In the genomic region with DNA sequence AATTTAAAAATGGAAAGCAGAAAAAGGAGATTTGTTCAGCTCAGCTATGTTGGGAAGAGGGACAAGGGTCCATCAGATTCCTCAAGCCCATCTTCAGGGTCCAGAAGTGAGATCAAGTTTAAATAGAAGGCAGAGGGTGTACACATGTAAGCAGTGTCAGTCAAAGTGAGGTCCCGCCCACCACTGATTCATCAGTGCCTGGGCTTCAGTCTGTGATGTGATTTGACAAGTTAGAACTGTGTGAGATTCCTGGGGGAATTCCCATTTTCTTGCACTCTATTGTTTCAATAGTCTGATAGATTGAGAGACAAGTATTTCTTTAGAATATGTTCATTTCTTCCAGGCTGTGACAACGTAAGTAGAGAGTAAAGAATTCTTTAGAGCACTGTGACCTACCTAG, we compare ENCODE assay signal across 22 mouse cellular contexts. TPM values are rescaled to one million over a fixed set of nuclear protein-coding genes. Genes with fewer than 3 reads are reported as not detected.
DNase-seq lines count a peak whose midpoint lies in the region; ATAC-seq lines count a peak whose summit lies in the region.
"Had no signal": no experiment of that assay in that cellular context is flagged by ENCODE, and none has a peak within 500 bp of the region (broad histone marks: within the 10 kb centered on the region; RNA-seq: fewer than 3 reads in every experiment).

No protein-coding gene starts in this region.

- H3K4me2 ChIP-seq in forebrain, embryonic 15.5 days (replicated peaks), result no peak overlapping the region
- no peak overlapping the region for H3K4me2 ChIP-seq in forebrain, embryonic 11.5 days (ENCODE audit: low read depth, low read length, severe bottlenecking)
- H3K4me2 ChIP-seq in kidney, embryonic 15.5 days, result no peak overlapping the region
- H3K4me2 ChIP-seq: embryonic facial prominence, embryonic 12.5 days; forebrain, embryonic 12.5 days had no signal

- ATAC-seq in forebrain, embryonic 15.5 days (replicated peaks), result 0 out of 2 replicates have a peak, but pooled peaks have one; percentile 43
- ATAC-seq in forebrain, embryonic 11.5 days (replicated peaks; ENCODE audit: low FRiP score), result no peak
- no peak for ATAC-seq in kidney, embryonic 15.5 days (replicated peaks; ENCODE audit: low FRiP score)
- ATAC-seq: forebrain, postnatal 0 days had no signal

- H3K4me3 ChIP-seq in forebrain, embryonic 15.5 days, result no peak overlapping the region
- no peak overlapping the region for H3K4me3 ChIP-seq in forebrain, embryonic 11.5 days (ENCODE audit: low read depth, low read length)
- H3K4me3 ChIP-seq in kidney, embryonic 15.5 days (replicated peaks), result no peak overlapping the region
- H3K4me3 ChIP-seq: embryonic facial prominence, embryonic 10.5 days; embryonic facial prominence, embryonic 12.5 days; forebrain, embryonic 12.5 days had no signal

- H3K4me1 ChIP-seq in forebrain, embryonic 15.5 days, result no peaks in the 10 kb centered on the region
- H3K4me1 ChIP-seq in forebrain, embryonic 11.5 days (replicated peaks; ENCODE audit: control insufficient read depth, insufficient read depth, low read length), result no peaks in the 10 kb centered on the region
- H3K4me1 ChIP-seq in kidney, embryonic 15.5 days, result no peaks in the 10 kb centered on the region
- H3K4me1 ChIP-seq: embryonic facial prominence, embryonic 10.5 days; embryonic facial prominence, embryonic 12.5 days; forebrain, embryonic 12.5 days had no signal

- 90% methylated on average over 2 of the region's 2 CpGs for WGBS in forebrain, embryonic 15.5 days
- WGBS in forebrain, embryonic 11.5 days, result 85% methylated on average over 2 of the region's 2 CpGs
- WGBS in kidney, embryonic 15.5 days, result 87% methylated on average over 2 of the region's 2 CpGs

- no peak overlapping the region for H3K27ac ChIP-seq in forebrain, embryonic 15.5 days (replicated peaks)
- H3K27ac ChIP-seq in forebrain, embryonic 11.5 days (ENCODE audit: low read depth, low read length), result no peak overlapping the region
- H3K27ac ChIP-seq in kidney, embryonic 15.5 days, result no peak overlapping the region
- H3K27ac ChIP-seq: embryonic facial prominence, embryonic 10.5 days; embryonic facial prominence, embryonic 12.5 days; forebrain, embryonic 12.5 days had no signal

- no peaks in the 10 kb centered on the region for H3K9me3 ChIP-seq in forebrain, embryonic 15.5 days
- no peaks in the 10 kb centered on the region for H3K9me3 ChIP-seq in forebrain, embryonic 11.5 days (ENCODE audit: control insufficient read depth, low read length)
- H3K9me3 ChIP-seq in kidney, embryonic 15.5 days (replicated peaks), result no peaks in the 10 kb centered on the region
- H3K9me3 ChIP-seq: embryonic facial prominence, embryonic 10.5 days; embryonic facial prominence, embryonic 12.5 days; forebrain, embryonic 12.5 days; G1E had no signal

- H3K36me3 ChIP-seq in forebrain, embryonic 15.5 days, result peaks cover 19% of the 10 kb centered on the region
- H3K36me3 ChIP-seq in forebrain, embryonic 11.5 days (ENCODE audit: control insufficient read depth, insufficient read depth, low read length), result no peaks in the 10 kb centered on the region
- peaks cover 38% of the 10 kb centered on the region for H3K36me3 ChIP-seq in kidney, embryonic 15.5 days

- no peaks in the 10 kb centered on the region for H3K27me3 ChIP-seq in forebrain, embryonic 15.5 days
- H3K27me3 ChIP-seq in forebrain, embryonic 11.5 days (ENCODE audit: control insufficient read depth, insufficient read depth, low read length), result no peaks in the 10 kb centered on the region
- no peaks in the 10 kb centered on the region for H3K27me3 ChIP-seq in kidney, embryonic 15.5 days
- H3K27me3 ChIP-seq: CH12.LX; embryonic facial prominence, embryonic 12.5 days; forebrain, embryonic 12.5 days had no signal

- no peak overlapping the region for H3K9ac ChIP-seq in forebrain, embryonic 15.5 days (replicated peaks)
- H3K9ac ChIP-seq in forebrain, embryonic 11.5 days (ENCODE audit: low read length), result no peak overlapping the region
- no peak overlapping the region for H3K9ac ChIP-seq in kidney, embryonic 15.5 days
- H3K9ac ChIP-seq: embryonic facial prominence, embryonic 12.5 days; forebrain, embryonic 12.5 days; forebrain, postnatal 0 days had no signal

- DNase-seq in forebrain, embryonic 11.5 days (ENCODE audit: low spot score), result no peak
- DNase-seq in 3T3-L1 (ENCODE audit: low read depth, low spot score), result peak; percentile 27
- peak; percentile 4 for DNase-seq in CD4-positive, CD25-positive, alpha-beta regulatory T cell, adult 2 months (ENCODE audit: low read depth, low spot score)
- DNase-seq in Muller cell, postnatal 12 days (ENCODE audit: inconsistent ontology term), result peak; percentile 64
- no peak for DNase-seq in lung, postnatal 25 days (ENCODE audit: low spot score)
- no peak for DNase-seq in kidney, postnatal 14 days
- DNase-seq: adrenal gland, adult 8-10 months; adrenal gland, postnatal 25 days; B cell, adult 2 months; cerebellum, adult 11-12 months; cerebellum, adult 2 months; cerebellum, adult 9-10 months; cerebellum, postnatal 10 days; cerebellum, postnatal 25 days; forebrain, postnatal 0 days had no signal

RNA-seq across cellular contexts. Expression of a gene that starts 30.7 kb away (rescaled TPM):
- 15.0 and 17.0 TPM in 2 replicates for polyA plus RNA-seq in forebrain, embryonic 15.5 days (2015; fragmentation: Nextera tagmentation; extraction: Ambion mirVana)
- 20.1 and 27.1 TPM in 2 replicates for polyA plus RNA-seq in forebrain, embryonic 11.5 days (2014; fragmentation: Nextera tagmentation; extraction: Ambion mirVana)
- 26.7 and 28.5 TPM in 2 replicates for polyA plus RNA-seq in kidney, embryonic 15.5 days (2015; fragmentation: Nextera tagmentation; extraction: Ambion mirVana)

Comparison
In these comparisons a context has a peak if more than half of its experiments do, and no peak if none do; other contexts are left out.
1. DNase-seq: peak in 3T3-L1 (single experiment), CD4-positive, CD25-positive, alpha-beta regulatory T cell, adult 2 months (single experiment) and Muller cell, postnatal 12 days (single experiment); none in forebrain, embryonic 11.5 days (single experiment), lung, postnatal 25 days (single experiment) and kidney, postnatal 14 days (single experiment).